Mouse (Mus musculus) megakaryocyte, embryonic 14.5 days (primary cell): ENCODE data around the gene Nps. TPM values are rescaled to one million over a fixed set of nuclear protein-coding genes. Genes with fewer than 3 reads are reported as not detected.
"Not testable (repeated sequence)": the region's sequence is repeated elsewhere in the genome, so short reads cannot be mapped to it uniquely, and the experiment has no call there.

Experiments
- H3K27me3 ChIP-seq: replicated peaks from 2 replicates; pipeline ENCODE3; 2012; ENCODE audit warnings: inconsistent platforms
- H3K36me3 ChIP-seq: replicated peaks from 2 replicates; pipeline ENCODE3; 2012; ENCODE audit warnings: low read length, inconsistent platforms, mixed read lengths
- H3K4me1 ChIP-seq: 2 replicates; pipeline ENCODE4 v1.6.1; 2012; ENCODE audit warnings: inconsistent platforms
- H3K4me3 ChIP-seq: replicated peaks from 2 replicates; pipeline ENCODE3; 2012; ENCODE audit warnings: moderate library complexity, mild to moderate bottlenecking, inconsistent platforms
- H3K9me3 ChIP-seq: 2 replicates; pipeline ENCODE4 v1.6.1; 2012; ENCODE audit warnings: inconsistent platforms
- FLI1 ChIP-seq: IDR thresholded peaks from 2 replicates; pipeline ENCODE4 v1.6.1; 2012; ENCODE audit warnings: low read length, inconsistent platforms, mixed read lengths
- GATA1 ChIP-seq: IDR thresholded peaks from 3 replicates; pipeline ENCODE4 v1.6.1; 2012; ENCODE audit warnings: mixed read lengths, low read length, inconsistent platforms, borderline replicate concordance
- polyA plus RNA-seq: library from polyadenylated mRNA; stranded (reverse); fragments of >175 nt; gene quantifications from 2 replicates; pipeline ENCODE4 v1.2.3, GENCODE M21; 2012; ENCODE audit warnings: low replicate concordance; ENCODE audit not compliant: insufficient read depth

The Nps gene
- not detected in 2 replicates for polyA plus RNA-seq

- H3K4me3 ChIP-seq, H3K9me3 ChIP-seq, H3K4me1 ChIP-seq, H3K27me3 ChIP-seq, H3K36me3 ChIP-seq: not testable (repeated sequence)
Observed at GRCm38 (mm10) chr7:135258053-135258753, at the start of gene Nps. Gene Nps (plus strand): TSS chr7:135258703.

- H3K4me1 ChIP-seq: no peaks in the 10 kb centered on the region
- H3K27me3 ChIP-seq: no peaks in the 10 kb centered on the region
- no peak for TF ChIP-seq GATA1
- TF ChIP-seq FLI1: no peak
- H3K9me3 ChIP-seq: no peaks in the 10 kb centered on the region
- no peaks in the 10 kb centered on the region for H3K36me3 ChIP-seq
- no peak overlapping the region for H3K4me3 ChIP-seq
Observed at GRCm38 (mm10) chr7:135208947-135209567, 49.4 kb upstream of the Nps start.

- Histone ChIP-seq H3K27me3 (no peaks in the 10 kb centered on the region), H3K36me3 (no peaks in the 10 kb centered on the region), H3K9me3 (no peaks in the 10 kb centered on the region), H3K4me1 (no peaks in the 10 kb centered on the region), H3K4me3 (no peak overlapping the region)
- no peak for TF ChIP-seq FLI1
- no peak for TF ChIP-seq GATA1
Observed at GRCm38 (mm10) chr7:135210296-135210695, 48.2 kb upstream of the Nps start.

GRCm38 (mm10) chr7:135210831-135211230, 47.7 kb upstream of the Nps start:
- Histone ChIP-seq H3K9me3 (no peaks in the 10 kb centered on the region), H3K27me3 (no peaks in the 10 kb centered on the region), H3K4me1 (no peaks in the 10 kb centered on the region), H3K36me3 (no peaks in the 10 kb centered on the region), H3K4me3 (no peak overlapping the region)
- TF ChIP-seq GATA1 (no peak), FLI1 (no peak)

GRCm38 (mm10) chr7:135212505-135212904, 46.0 kb upstream of the Nps start:
- Histone ChIP-seq H3K4me3 (no peak overlapping the region), H3K36me3 (no peaks in the 10 kb centered on the region), H3K4me1 (no peaks in the 10 kb centered on the region), H3K27me3 (no peaks in the 10 kb centered on the region), H3K9me3 (no peaks in the 10 kb centered on the region)
- TF ChIP-seq FLI1 (no peak), GATA1 (no peak)

- no peak overlapping the region for H3K4me3 ChIP-seq
- H3K36me3 ChIP-seq: no peaks in the 10 kb centered on the region
- H3K27me3 ChIP-seq: peaks cover 1% of the 10 kb centered on the region
- no peak for TF ChIP-seq GATA1
- no peak for TF ChIP-seq FLI1
- peaks cover 3% of the 10 kb centered on the region for H3K9me3 ChIP-seq
- no peaks in the 10 kb centered on the region for H3K4me1 ChIP-seq
Observed at GRCm38 (mm10) chr7:135221475-135221874, 37.0 kb upstream of the Nps start.

GRCm38 (mm10) chr7:135226021-135226420, 32.5 kb upstream of the Nps start:
- Histone ChIP-seq H3K4me1 (no peaks in the 10 kb centered on the region), H3K27me3 (peaks cover 1% of the 10 kb centered on the region), H3K4me3 (no peak overlapping the region), H3K36me3 (no peaks in the 10 kb centered on the region), H3K9me3 (peaks cover 3% of the 10 kb centered on the region)
- TF ChIP-seq FLI1 (no peak), GATA1 (no peak)

GRCm38 (mm10) chr7:135237152-135237551, 21.4 kb upstream of the Nps start:
- Histone ChIP-seq H3K4me3 (no peak overlapping the region), H3K36me3 (no peaks in the 10 kb centered on the region), H3K4me1 (no peaks in the 10 kb centered on the region), H3K27me3 (no peaks in the 10 kb centered on the region), H3K9me3 (no peaks in the 10 kb centered on the region; the same call in 1 of the 2 replicates)
- no peak for TF ChIP-seq FLI1
- TF ChIP-seq GATA1: no peak

GRCm38 (mm10) chr7:135239441-135239840, 19.1 kb upstream of the Nps start:
- no peaks in the 10 kb centered on the region for H3K4me1 ChIP-seq
- H3K27me3 ChIP-seq: no peaks in the 10 kb centered on the region
- no peaks in the 10 kb centered on the region; the same call in 1 of the 2 replicates for H3K9me3 ChIP-seq
- H3K36me3 ChIP-seq: no peaks in the 10 kb centered on the region
- no peak overlapping the region for H3K4me3 ChIP-seq
- TF ChIP-seq GATA1: no peak
- TF ChIP-seq FLI1: no peak

- no peaks in the 10 kb centered on the region; the same call in 1 of the 2 replicates for H3K9me3 ChIP-seq
- no peaks in the 10 kb centered on the region for H3K36me3 ChIP-seq
- no peak for TF ChIP-seq FLI1
- no peak for TF ChIP-seq GATA1
- H3K4me3 ChIP-seq: no peak overlapping the region
- H3K27me3 ChIP-seq: no peaks in the 10 kb centered on the region
- H3K4me1 ChIP-seq: no peaks in the 10 kb centered on the region
Observed at GRCm38 (mm10) chr7:135240006-135240405, 18.5 kb upstream of the Nps start.
